Mouse (Mus musculus) forebrain, postnatal 0 days (tissue): ENCODE measurements around the gene Rsbn1l. TPM values are rescaled to one million over a fixed set of nuclear protein-coding genes. Genes with fewer than 3 reads are reported as not detected.

Source experiments
- ATAC-seq: fragments of 200-750 bp; cut with Nextera tagmentation; 2 replicates; pipeline ENCODE4 v1.8.0; 2017; ENCODE audit warnings: mild to moderate bottlenecking, moderate library complexity
- DNase-seq: peaks from one replicate; pipeline ENCODE4 v3.0.0-alpha.2; 2015
- H3K27ac ChIP-seq: fragments of 300-500 bp; sonication (generic); 2 replicates; pipeline ENCODE4 v1.5.1; 2014; ENCODE audit warnings: low read depth, mild to moderate bottlenecking, antibody characterized with exemption, low read length, moderate library complexity, mixed read lengths
- H3K27me3 ChIP-seq: fragments of 300-500 bp; sonication (generic); 2 replicates; pipeline ENCODE4 v1.6.1; 2014; ENCODE audit warnings: mild to moderate bottlenecking, low read length, mixed read lengths; ENCODE audit not compliant: insufficient read depth
- H3K36me3 ChIP-seq: fragments of 300-500 bp; sonication (generic); 2 replicates; pipeline ENCODE4 v1.6.1; 2014; ENCODE audit warnings: mild to moderate bottlenecking, moderate library complexity; ENCODE audit not compliant: insufficient read depth
- H3K4me1 ChIP-seq: fragments of 300-500 bp; sonication (generic); 2 replicates; pipeline ENCODE4 v1.6.1; 2014; ENCODE audit warnings: antibody characterized with exemption; ENCODE audit not compliant: insufficient read depth
- H3K4me2 ChIP-seq: fragments of 300-500 bp; sonication (generic); 2 replicates; pipeline ENCODE4 v1.6.1; 2014; ENCODE audit warnings: low read depth, mild to moderate bottlenecking, moderate library complexity
- H3K4me3 ChIP-seq: fragments of 300-500 bp; sonication (generic); 2 replicates; pipeline ENCODE4 v1.5.1; 2014; ENCODE audit warnings: low read depth, low read length, mixed read lengths
- H3K9ac ChIP-seq: fragments of 300-500 bp; sonication (generic); 2 replicates; pipeline ENCODE4 v1.6.1; 2014; ENCODE audit warnings: mild to moderate bottlenecking
- H3K9me3 ChIP-seq: fragments of 300-500 bp; sonication (generic); 2 replicates; pipeline ENCODE4 v1.6.1; 2016; ENCODE audit warnings: low read length
- CTCF ChIP-seq: sonication (generic); IDR thresholded peaks from 2 replicates; pipeline ENCODE4 v1.5.1; 2016; ENCODE audit warnings: antibody characterized with exemption, control low read depth, low read depth
- WGBS: fragments of 180-500 bp; shearing (Covaris S2); extraction: QIAGEN DNeasy Blood & Tissue Kit; methylation state at CpG from one replicate; pipeline ENCODE4 v1.1.7; 2014; 5-methylcytosine and 5-hydroxymethylcytosine counted together
- polyA plus RNA-seq: library from polyadenylated mRNA; unstranded; fragments of >200 nt; fragmentation: Nextera tagmentation; extraction: Ambion mirVana; gene quantifications from 2 replicates; pipeline ENCODE4 v1.2.1, GENCODE M21; 2015
- total RNA-seq: library from RNA; depleted of rRNA; stranded (reverse); fragments of >200 nt; gene quantifications from 2 replicates; pipeline ENCODE4 v1.2.3, GENCODE M21; 2014

Gene Rsbn1l
- total and polyA plus RNA-seq, 2 experiments from 2014 or later = 3.1 to 5.4 TPM

GRCm38 (mm10) chr5:20983505-20983904 is 27.3 kb upstream of the Rsbn1l start:
- TF ChIP-seq CTCF = no peak
- no peaks in the 10 kb centered on the region for H3K27me3 ChIP-seq
- H3K9me3 ChIP-seq = no peaks in the 10 kb centered on the region
- H3K4me1 ChIP-seq = no peaks in the 10 kb centered on the region
- no peak overlapping the region for H3K9ac ChIP-seq
- H3K4me2 ChIP-seq = no peak overlapping the region
- no peak overlapping the region for H3K27ac ChIP-seq
- H3K4me3 ChIP-seq = no peak overlapping the region
- peaks cover 21% of the 10 kb centered on the region for H3K36me3 ChIP-seq
- no peak for DNase-seq
- ATAC-seq = 0 out of 2 replicates have a peak, but pooled peaks have one; percentile 14

GRCm38 (mm10) chr5:20974690-20975089 is 18.5 kb upstream of the Rsbn1l start:
- Histone ChIP-seq H3K9ac (no peak overlapping the region), H3K27me3 (no peaks in the 10 kb centered on the region), H3K4me3 (no peak overlapping the region), H3K9me3 (no peaks in the 10 kb centered on the region), H3K27ac (no peak overlapping the region), H3K4me1 (no peaks in the 10 kb centered on the region), H3K4me2 (no peak overlapping the region), H3K36me3 (no peaks in the 10 kb centered on the region)
- no peak for ATAC-seq
- no peak for TF ChIP-seq CTCF
- no peak for DNase-seq
- WGBS = 83% methylated on average over 4 of the region's 4 CpGs

- WGBS = 23% methylated on average over 6 of the region's 7 CpGs
- Histone ChIP-seq H3K27ac (no peak overlapping the region), H3K4me3 (no peak overlapping the region), H3K27me3 (no peaks in the 10 kb centered on the region), H3K36me3 (no peaks in the 10 kb centered on the region), H3K9ac (no peak overlapping the region), H3K9me3 (no peaks in the 10 kb centered on the region), H3K4me1 (no peaks in the 10 kb centered on the region), H3K4me2 (no peak overlapping the region)
- DNase-seq = no peak
- no peak for TF ChIP-seq CTCF
- no peak for ATAC-seq
Measured at GRCm38 (mm10) chr5:20973999-20974398, 17.8 kb upstream of the Rsbn1l start.

GRCm38 (mm10) chr5:20973069-20973468 is 16.9 kb upstream of the Rsbn1l start:
- Histone ChIP-seq H3K4me1 (no peaks in the 10 kb centered on the region), H3K27me3 (no peaks in the 10 kb centered on the region), H3K36me3 (no peaks in the 10 kb centered on the region), H3K4me2 (no peak overlapping the region), H3K9me3 (no peaks in the 10 kb centered on the region), H3K4me3 (no peak overlapping the region), H3K9ac (no peak overlapping the region), H3K27ac (no peak overlapping the region)
- WGBS = 69% methylated on average over 5 of the region's 5 CpGs
- ATAC-seq (no peak), DNase-seq (no peak)
- no peak for TF ChIP-seq CTCF

- Histone ChIP-seq H3K4me2 (no peak overlapping the region), H3K27ac (no peak overlapping the region), H3K4me1 (no peaks in the 10 kb centered on the region), H3K9me3 (no peaks in the 10 kb centered on the region), H3K9ac (no peak overlapping the region), H3K27me3 (no peaks in the 10 kb centered on the region), H3K4me3 (no peak overlapping the region), H3K36me3 (no peaks in the 10 kb centered on the region)
- TF ChIP-seq CTCF = peak; percentile 30
- 72% methylated on average over 9 of the region's 9 CpGs for WGBS
- ATAC-seq = no peak
- DNase-seq = no peak
Measured at GRCm38 (mm10) chr5:20968963-20969362, 12.8 kb upstream of the Rsbn1l start.

GRCm38 (mm10) chr5:20968493-20968892 is 12.3 kb upstream of the Rsbn1l start:
- Histone ChIP-seq H3K36me3 (no peaks in the 10 kb centered on the region), H3K9ac (no peak overlapping the region), H3K4me2 (no peak overlapping the region), H3K27me3 (no peaks in the 10 kb centered on the region), H3K27ac (no peak overlapping the region), H3K4me1 (no peaks in the 10 kb centered on the region), H3K4me3 (no peak overlapping the region), H3K9me3 (no peaks in the 10 kb centered on the region)
- ATAC-seq (no peak), DNase-seq (no peak)
- no peak for TF ChIP-seq CTCF
- 81% methylated on average over 9 of the region's 9 CpGs for WGBS

- Histone ChIP-seq H3K4me2 (no peak overlapping the region), H3K36me3 (no peaks in the 10 kb centered on the region), H3K4me1 (no peaks in the 10 kb centered on the region), H3K4me3 (no peak overlapping the region), H3K27ac (no peak overlapping the region), H3K9ac (no peak overlapping the region), H3K27me3 (no peaks in the 10 kb centered on the region), H3K9me3 (no peaks in the 10 kb centered on the region)
- TF ChIP-seq CTCF = no peak
- DNase-seq (no peak), ATAC-seq (peak; percentile 55)
- WGBS = 29% methylated on average over 4 of the region's 4 CpGs
Measured at GRCm38 (mm10) chr5:20967942-20968341, 11.7 kb upstream of the Rsbn1l start.

GRCm38 (mm10) chr5:20964446-20964845 is 8.2 kb upstream of the Rsbn1l start:
- Histone ChIP-seq H3K4me3 (no peak overlapping the region), H3K27me3 (no peaks in the 10 kb centered on the region), H3K36me3 (no peaks in the 10 kb centered on the region), H3K9me3 (no peaks in the 10 kb centered on the region), H3K4me2 (no peak overlapping the region), H3K9ac (no peak overlapping the region), H3K4me1 (no peaks in the 10 kb centered on the region), H3K27ac (no peak overlapping the region)
- DNase-seq = no peak
- no peak for ATAC-seq
- TF ChIP-seq CTCF = no peak
- WGBS = 61% methylated on average over 5 of the region's 6 CpGs
